Mouse (Mus musculus): Measurements from ENCODE around the gene Pak7.
"Not testable (repeated sequence)": the region's sequence is repeated elsewhere in the genome, so short reads cannot be mapped to it uniquely, and the experiment has no call there.

Gene Pak7

GRCm38 (mm10) chr2:136387181-136388131, at the start of gene Pak7:
Pak7 (minus strand) TSS chr2:136387967.
- peak; percentile 77 for DNase-seq (ENCODE audit: low read depth, low spot score)

DNA sequence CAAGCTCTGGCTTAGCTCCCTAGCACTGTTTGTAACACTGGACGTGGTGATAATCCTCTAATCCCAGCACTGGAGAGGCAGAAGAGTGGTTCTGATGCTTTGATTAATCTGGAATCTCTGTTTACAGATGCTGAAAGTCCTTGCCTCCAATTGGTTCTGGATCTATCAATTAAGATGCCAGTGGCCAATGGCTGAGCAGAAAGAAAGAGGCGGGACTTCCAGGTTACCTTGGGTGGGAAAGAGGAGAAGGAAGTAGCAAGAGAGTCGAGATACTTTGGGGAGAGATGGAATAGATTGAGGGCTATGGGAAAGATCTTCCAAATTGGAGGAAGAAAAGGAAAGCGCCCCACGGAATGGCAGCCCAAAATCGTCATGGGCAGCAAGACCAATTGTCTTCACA, 37.8 kb upstream of the Pak7 start:
- DNase-seq (ENCODE audit: low read depth, low spot score): no peak

- DNase-seq (ENCODE audit: low read depth, low spot score): no peak
Measured at GRCm38 (mm10) chr2:136419543-136419942, 31.8 kb upstream of the Pak7 start.

GRCm38 (mm10) chr2:136416381-136416780, 28.6 kb upstream of the Pak7 start:
- DNase-seq (ENCODE audit: low read depth, low spot score): no peak

DNA sequence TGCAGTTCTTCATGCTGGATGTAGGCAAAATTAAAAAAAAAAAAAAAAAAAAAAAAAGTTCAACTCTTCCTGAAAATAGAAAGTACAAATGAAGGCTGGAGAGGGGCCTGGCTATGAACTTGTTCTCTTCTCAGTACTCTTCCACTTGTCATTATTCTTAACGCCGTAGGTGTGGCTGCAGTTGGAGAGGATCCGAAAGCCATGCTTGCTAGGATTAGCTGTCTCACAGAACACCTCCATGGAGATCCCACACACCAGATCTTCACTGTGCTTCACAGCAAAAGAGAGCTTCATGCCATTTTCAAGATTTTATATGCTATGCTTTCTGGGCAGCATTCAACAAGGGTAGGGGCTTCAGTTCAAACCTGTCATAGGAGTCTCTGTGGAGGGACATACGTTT, 14.8 kb upstream of the Pak7 start:
- DNase-seq (ENCODE audit: low read depth, low spot score): no peak

GRCm38 (mm10) chr2:136375318-136375717, 12.4 kb downstream of the Pak7 start:
- no peak for DNase-seq (ENCODE audit: low read depth, low spot score)

DNA sequence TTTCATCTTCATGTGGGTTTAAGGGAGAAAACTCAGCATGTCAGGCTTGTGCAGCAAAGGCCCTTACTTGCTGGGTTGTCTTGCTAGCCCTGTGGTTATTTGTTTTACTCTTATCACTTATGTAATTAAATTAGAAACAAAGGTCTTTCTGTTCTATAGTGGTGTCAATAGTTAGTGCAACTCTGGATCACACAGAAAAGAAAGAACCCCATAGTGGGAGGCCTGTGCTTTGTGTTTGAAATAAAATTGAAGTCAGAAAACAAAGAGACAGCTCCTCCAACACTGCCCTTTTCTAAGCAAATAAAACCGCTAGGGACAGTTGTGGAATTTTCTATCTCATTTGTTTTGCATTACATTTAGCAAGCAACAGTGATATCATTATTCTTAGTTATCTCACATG, 15.4 kb downstream of the Pak7 start:
- no peak for DNase-seq (ENCODE audit: low read depth, low spot score)

DNA sequence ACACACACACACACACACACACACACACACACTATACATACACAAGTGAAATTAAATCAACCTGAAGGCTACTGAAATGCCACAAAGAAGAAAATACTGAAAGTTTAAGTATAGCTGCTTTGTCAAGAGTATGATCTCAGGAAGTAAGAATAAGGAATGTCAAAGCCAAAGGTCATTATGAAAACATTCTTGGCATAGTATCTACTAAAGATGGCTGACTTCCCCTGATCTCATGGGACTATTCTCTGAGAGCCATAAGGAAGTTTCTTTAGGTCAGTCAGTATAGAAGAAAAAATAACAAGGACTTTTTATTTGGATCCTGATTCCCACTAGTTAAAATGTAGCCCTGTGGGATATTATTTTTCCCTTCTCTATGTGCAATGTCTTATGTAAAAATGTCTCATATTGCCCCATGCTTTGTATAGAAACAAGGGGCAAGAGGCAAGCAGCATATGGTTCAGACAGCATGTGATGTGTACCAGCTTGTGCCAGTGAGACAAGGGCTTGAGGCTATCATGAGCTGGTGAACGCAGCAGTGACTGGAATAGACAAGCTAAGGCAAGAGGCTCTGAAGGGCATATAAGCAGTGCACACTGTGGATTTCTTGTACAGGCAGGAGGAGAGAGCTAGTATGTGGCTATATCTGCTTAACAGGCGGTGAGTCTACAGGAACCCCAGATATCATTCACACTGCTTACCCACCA, 36.2 kb downstream of the Pak7 start:
- DNase-seq (ENCODE audit: low read depth, low spot score): no peak

- no peak for DNase-seq (ENCODE audit: low read depth, low spot score)
Measured at GRCm38 (mm10) chr2:136350459-136350858, 37.3 kb downstream of the Pak7 start.

GRCm38 (mm10) chr2:136349671-136350275, 38.0 kb downstream of the Pak7 start:
- no peak for DNase-seq (ENCODE audit: low read depth, low spot score)

DNA sequence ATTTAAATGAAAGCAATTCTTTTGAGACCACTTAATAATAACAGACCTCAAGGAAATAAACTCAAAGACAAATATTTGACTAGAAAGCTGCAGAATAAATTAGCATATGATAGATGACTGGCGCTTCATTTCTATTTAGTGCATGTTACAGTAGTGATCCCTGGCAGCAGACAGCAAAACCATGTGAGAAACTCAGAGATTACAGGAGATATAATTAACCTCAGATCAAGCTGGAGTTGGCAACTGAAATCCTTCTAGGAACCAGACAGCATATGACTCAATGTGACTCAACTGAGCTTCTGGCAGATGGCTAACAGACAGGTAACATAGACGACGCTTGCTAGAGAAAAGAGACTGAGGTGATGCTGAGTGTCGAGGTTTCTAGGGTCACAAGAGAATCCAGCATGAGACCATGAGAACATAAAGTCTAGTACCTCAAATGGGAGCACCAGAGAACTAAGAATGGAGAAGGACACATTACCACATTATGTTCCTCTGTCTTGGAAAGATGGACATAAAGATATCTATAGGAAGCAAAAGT, 43.5 kb downstream of the Pak7 start:
- DNase-seq (ENCODE audit: low read depth, low spot score): not testable (repeated sequence)

DNA sequence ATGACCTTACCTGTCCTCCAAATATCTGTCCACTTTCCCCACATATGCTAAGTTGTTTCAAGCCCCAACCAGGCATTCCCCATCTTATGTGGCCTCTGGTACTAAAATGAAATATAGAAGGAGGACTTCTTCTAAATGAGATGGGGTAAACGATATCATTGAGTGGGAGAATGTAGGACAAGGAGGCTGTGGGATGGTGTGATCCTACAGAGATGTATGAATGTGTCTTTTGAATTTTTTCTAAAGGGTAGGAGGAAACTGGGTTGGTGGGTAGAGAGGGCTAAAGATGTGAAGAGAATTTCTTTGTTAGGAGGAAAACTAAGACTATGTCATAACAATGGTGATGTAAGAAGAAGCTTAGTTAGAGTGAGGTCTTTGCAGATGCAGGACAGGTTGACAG, 57.8 kb downstream of the Pak7 start:
- no peak for DNase-seq (ENCODE audit: low read depth, low spot score)

GRCm38 (mm10) chr2:136325646-136326045, 62.1 kb downstream of the Pak7 start:
- DNase-seq (ENCODE audit: low read depth, low spot score): no peak

DNA sequence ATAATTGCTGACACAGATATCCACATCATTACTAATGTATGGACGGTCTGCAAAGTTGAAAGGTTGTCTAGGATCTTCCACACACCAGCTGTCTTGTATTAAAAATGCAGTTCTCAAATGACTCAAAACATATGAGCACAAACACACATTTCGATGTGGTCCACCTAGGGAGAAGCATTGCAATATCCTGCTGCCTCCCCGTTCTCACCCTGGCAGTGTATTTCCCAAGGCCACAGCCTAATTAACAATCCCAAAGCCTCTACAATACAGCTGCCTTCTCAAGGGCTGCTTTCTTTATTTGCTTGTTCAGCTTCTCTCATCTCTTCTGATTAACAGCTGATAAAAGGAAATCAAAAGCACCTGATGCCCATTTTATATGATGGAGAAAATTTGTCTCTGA, 78.5 kb downstream of the Pak7 start:
- DNase-seq (ENCODE audit: low read depth, low spot score): no peak

- DNase-seq (ENCODE audit: low read depth, low spot score): no peak
Measured at GRCm38 (mm10) chr2:136308743-136309142, 79.0 kb downstream of the Pak7 start.

DNA sequence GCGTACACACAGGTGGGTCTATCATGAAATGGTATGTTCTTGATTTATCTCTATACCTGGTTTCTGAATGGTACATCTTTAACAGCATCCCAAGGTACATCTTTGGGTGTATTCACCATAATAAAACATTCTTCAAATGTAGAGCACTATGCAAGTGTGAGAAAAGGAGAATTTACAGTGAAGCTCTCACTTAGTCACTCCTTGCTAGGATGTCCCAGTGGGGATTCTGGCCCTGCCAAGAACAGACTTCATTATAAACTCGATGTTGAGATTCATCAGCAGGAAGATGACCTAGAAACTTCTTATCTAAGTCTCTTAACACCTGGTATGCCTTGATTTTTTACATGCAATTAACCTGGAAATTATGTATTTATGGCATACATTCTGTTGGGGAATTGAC, 85.6 kb downstream of the Pak7 start:
- no peak for DNase-seq (ENCODE audit: low read depth, low spot score)

DNA sequence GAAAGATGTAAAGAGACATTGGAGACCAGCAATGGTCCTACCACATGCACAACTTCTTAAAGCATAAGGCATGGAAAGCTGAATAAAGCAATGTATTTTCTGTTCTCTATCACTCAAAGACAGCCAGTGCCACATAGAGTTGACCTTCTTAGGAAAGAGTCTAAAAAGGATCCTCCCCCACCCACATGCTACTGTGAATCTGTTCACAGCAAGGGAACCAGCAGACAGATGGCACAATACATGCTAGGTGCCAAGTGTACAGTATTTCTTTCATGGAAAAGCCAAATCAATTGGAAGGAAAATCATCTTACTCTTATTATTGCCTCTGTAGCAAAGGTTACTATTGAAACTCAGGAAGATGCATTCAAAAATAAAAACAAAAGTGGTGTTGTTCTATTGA, 86.4 kb downstream of the Pak7 start:
- no peak for DNase-seq (ENCODE audit: low read depth, low spot score)

DNA sequence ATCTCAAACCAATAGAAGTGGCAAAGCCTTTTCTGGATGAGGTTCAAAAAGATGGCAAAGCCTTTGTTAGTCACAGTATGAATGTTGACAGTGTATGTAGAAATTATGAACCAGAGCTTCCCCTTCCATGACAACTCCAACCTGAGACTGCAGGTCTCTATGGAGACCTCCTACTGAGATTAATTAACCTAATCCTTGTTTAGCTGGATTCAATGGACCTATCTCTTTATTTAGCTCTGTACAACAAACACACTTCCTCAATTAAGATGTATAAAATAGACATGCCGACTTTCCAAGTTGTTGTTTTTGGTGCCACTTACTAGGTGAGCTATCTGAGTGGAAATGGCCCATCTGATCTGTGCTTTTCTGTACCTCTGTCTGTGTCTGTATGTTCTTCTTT, 90.4 kb downstream of the Pak7 start:
- no peak for DNase-seq (ENCODE audit: low read depth, low spot score)

DNA sequence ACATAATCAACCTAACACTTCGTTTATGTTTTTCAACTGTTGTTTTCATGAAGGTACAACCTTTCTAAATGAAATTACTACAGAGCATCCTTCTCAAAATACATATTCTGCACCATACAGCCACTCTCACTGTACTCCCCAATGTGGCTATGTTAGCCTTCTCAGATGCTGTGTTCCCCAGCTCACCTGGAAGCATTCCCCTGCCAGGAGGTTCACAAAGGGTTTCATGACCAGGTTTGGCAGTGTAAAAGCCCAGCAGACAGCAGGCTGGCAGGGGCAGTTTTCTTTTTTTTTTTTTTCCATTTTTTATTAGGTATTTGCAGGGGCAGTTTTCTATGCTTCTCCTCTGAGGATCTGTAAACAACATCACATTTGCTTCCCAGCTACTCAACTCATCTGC, 105.7 kb downstream of the Pak7 start:
- DNase-seq (ENCODE audit: low read depth, low spot score): no peak

GRCm38 (mm10) chr2:136241960-136242359, 145.8 kb downstream of the Pak7 start:
- DNase-seq (ENCODE audit: low read depth, low spot score): not testable (repeated sequence)

DNA sequence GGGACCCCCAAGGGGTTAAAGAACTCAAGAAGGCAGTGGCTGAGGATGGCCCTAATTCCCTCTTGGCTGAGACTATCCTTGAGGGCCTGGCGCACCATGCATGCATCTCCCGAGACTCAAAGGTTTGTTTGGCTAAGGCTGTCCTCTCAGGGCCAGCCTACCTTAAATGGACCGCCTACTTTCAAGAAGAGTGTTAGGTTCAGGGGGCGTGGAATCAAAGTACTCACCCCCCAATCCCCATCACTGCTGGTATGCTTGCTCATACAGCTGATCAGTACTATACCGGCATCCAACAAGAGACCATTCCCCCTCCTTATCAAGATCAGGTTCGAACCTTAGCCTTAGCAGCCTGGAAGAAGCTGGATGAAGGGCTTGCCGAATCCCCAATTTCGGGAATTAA, 156.5 kb downstream of the Pak7 start:
- no peak for DNase-seq (ENCODE audit: low read depth, low spot score)

DNA sequence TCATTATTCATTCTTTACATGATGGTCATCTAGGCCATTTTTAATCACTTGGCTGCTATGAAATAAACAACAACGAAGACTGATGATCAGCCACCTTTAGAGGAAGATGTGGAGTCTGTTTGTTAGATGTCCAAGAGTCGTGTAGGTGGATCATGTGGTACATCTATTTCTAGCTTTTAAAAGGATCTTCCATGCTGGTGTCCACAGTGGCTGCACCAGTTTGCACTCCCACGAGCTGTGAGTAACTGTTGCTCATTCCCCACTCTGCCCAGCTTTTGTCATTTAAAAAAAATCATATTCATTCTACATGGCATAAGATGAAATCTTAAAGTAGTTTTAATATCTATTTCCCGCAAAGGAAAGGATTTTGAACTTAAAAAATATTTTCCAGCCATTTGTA, 183.7 kb downstream of the Pak7 start:
- no peak for DNase-seq (ENCODE audit: low read depth, low spot score)
